Mouse (Mus musculus): ENCODE measurements around the gene Ifi208. TPM values are rescaled to one million over a fixed set of nuclear protein-coding genes. Genes with fewer than 3 reads are reported as not detected.
"Not testable (repeated sequence)": the region's sequence is repeated elsewhere in the genome, so short reads cannot be mapped to it uniquely, and the experiment has no call there.

Gene Ifi208
- polyA plus RNA-seq, 1 experiment from 2014 or later: not detected

- H3K4me2 ChIP-seq (ENCODE audit: low read length): no peak overlapping the region
- no peaks in the 10 kb centered on the region for H3K27me3 ChIP-seq (replicated peaks; ENCODE audit: control insufficient read depth, insufficient read depth, low read length)
- no peaks in the 10 kb centered on the region for H3K36me3 ChIP-seq (ENCODE audit: control insufficient read depth, insufficient read depth, low read length)
- H3K9ac ChIP-seq (ENCODE audit: low read length): no peak overlapping the region
- 49% methylated on average over 7 of the region's 7 CpGs for WGBS
- H3K4me1 ChIP-seq (ENCODE audit: control insufficient read depth, insufficient read depth, low read length): no peaks in the 10 kb centered on the region
- DNase-seq (ENCODE audit: low spot score): no peak
- ATAC-seq: no peak
- no peak overlapping the region for H3K4me3 ChIP-seq (ENCODE audit: low read depth, low read length)
- no peaks in the 10 kb centered on the region for H3K9me3 ChIP-seq (replicated peaks; ENCODE audit: control insufficient read depth, low read length)
- H3K27ac ChIP-seq (ENCODE audit: low read depth, low read length): no peak overlapping the region
Observed at GRCm38 (mm10) chr1:173733219-173733618, 59.7 kb downstream of the Ifi208 start.

- H3K27me3 ChIP-seq (replicated peaks; ENCODE audit: control insufficient read depth, insufficient read depth, low read length); H3K9ac ChIP-seq (ENCODE audit: low read length); H3K27ac ChIP-seq (ENCODE audit: low read depth, low read length); ATAC-seq; DNase-seq (ENCODE audit: low spot score); H3K4me2 ChIP-seq (ENCODE audit: low read length); H3K4me3 ChIP-seq (ENCODE audit: low read depth, low read length); H3K36me3 ChIP-seq (ENCODE audit: control insufficient read depth, insufficient read depth, low read length); H3K4me1 ChIP-seq (ENCODE audit: control insufficient read depth, insufficient read depth, low read length); H3K9me3 ChIP-seq (replicated peaks; ENCODE audit: control insufficient read depth, low read length): not testable (repeated sequence)
- WGBS: 91% methylated on average over 4 of the region's 4 CpGs
Observed at GRCm38 (mm10) chr1:173735015-173735414, 61.5 kb downstream of the Ifi208 start.

GRCm38 (mm10) chr1:173736986-173737385 is 63.5 kb downstream of the Ifi208 start:
- H3K36me3 ChIP-seq (ENCODE audit: control insufficient read depth, insufficient read depth, low read length): no peaks in the 10 kb centered on the region
- ATAC-seq (no peak), DNase-seq (ENCODE audit: low spot score) (no peak)
- H3K4me3 ChIP-seq (ENCODE audit: low read depth, low read length): no peak overlapping the region
- no peaks in the 10 kb centered on the region for H3K4me1 ChIP-seq (ENCODE audit: control insufficient read depth, insufficient read depth, low read length)
- H3K9ac ChIP-seq (ENCODE audit: low read length): no peak overlapping the region
- no peaks in the 10 kb centered on the region for H3K27me3 ChIP-seq (replicated peaks; ENCODE audit: control insufficient read depth, insufficient read depth, low read length)
- WGBS: 81% methylated on average over 2 of the region's 2 CpGs
- H3K4me2 ChIP-seq (ENCODE audit: low read length): no peak overlapping the region
- H3K9me3 ChIP-seq (replicated peaks; ENCODE audit: control insufficient read depth, low read length): no peaks in the 10 kb centered on the region
- no peak overlapping the region for H3K27ac ChIP-seq (ENCODE audit: low read depth, low read length)

GRCm38 (mm10) chr1:173740537-173740936 is 67.1 kb downstream of the Ifi208 start:
- Histone ChIP-seq H3K9ac (ENCODE audit: low read length) (no peak overlapping the region), H3K9me3 (replicated peaks; ENCODE audit: control insufficient read depth, low read length) (no peaks in the 10 kb centered on the region), H3K36me3 (ENCODE audit: control insufficient read depth, insufficient read depth, low read length) (no peaks in the 10 kb centered on the region), H3K4me3 (ENCODE audit: low read depth, low read length) (no peak overlapping the region), H3K4me2 (ENCODE audit: low read length) (no peak overlapping the region), H3K4me1 (ENCODE audit: control insufficient read depth, insufficient read depth, low read length) (no peaks in the 10 kb centered on the region), H3K27me3 (replicated peaks; ENCODE audit: control insufficient read depth, insufficient read depth, low read length) (no peaks in the 10 kb centered on the region), H3K27ac (ENCODE audit: low read depth, low read length) (no peak overlapping the region)
- ATAC-seq: no peak
- DNase-seq (ENCODE audit: low spot score): no peak

- H3K4me2 ChIP-seq (ENCODE audit: low read length): no peak within 1 kb of the TSS
- ATAC-seq (no peak), DNase-seq (ENCODE audit: low spot score) (no peak)
- H3K27me3 ChIP-seq (replicated peaks; ENCODE audit: control insufficient read depth, insufficient read depth, low read length): no peaks in the 10 kb centered on the region
- WGBS: 80% methylated on average over 4 of the region's 4 CpGs
- no peak within 1 kb of the TSS for H3K9ac ChIP-seq (ENCODE audit: low read length)
- H3K9me3 ChIP-seq (replicated peaks; ENCODE audit: control insufficient read depth, low read length): no peaks in the 10 kb centered on the region
- no peaks in the 10 kb centered on the region for H3K36me3 ChIP-seq (ENCODE audit: control insufficient read depth, insufficient read depth, low read length)
- H3K4me1 ChIP-seq (ENCODE audit: control insufficient read depth, insufficient read depth, low read length): no peaks in the 10 kb centered on the region
- no peak within 1 kb of the TSS for H3K27ac ChIP-seq (ENCODE audit: low read depth, low read length)
- H3K4me3 ChIP-seq (ENCODE audit: low read depth, low read length): no peak within 1 kb of the TSS
Observed at GRCm38 (mm10) chr1:173741656-173742055, 68.2 kb downstream of the Ifi208 start, which contains the start of gene Ifi207. TSS of gene Ifi207 (minus strand) at chr1:173741747.

- H3K9me3 ChIP-seq (replicated peaks; ENCODE audit: control insufficient read depth, low read length): no peaks in the 10 kb centered on the region
- no peaks in the 10 kb centered on the region for H3K4me1 ChIP-seq (ENCODE audit: control insufficient read depth, insufficient read depth, low read length)
- 76% methylated on average over 1 of the region's 1 CpGs for WGBS
- ATAC-seq: no peak
- no peak overlapping the region for H3K4me3 ChIP-seq (ENCODE audit: low read depth, low read length)
- H3K4me2 ChIP-seq (ENCODE audit: low read length): no peak overlapping the region
- no peak for DNase-seq (ENCODE audit: low spot score)
- no peaks in the 10 kb centered on the region for H3K36me3 ChIP-seq (ENCODE audit: control insufficient read depth, insufficient read depth, low read length)
- no peaks in the 10 kb centered on the region for H3K27me3 ChIP-seq (replicated peaks; ENCODE audit: control insufficient read depth, insufficient read depth, low read length)
- no peak overlapping the region for H3K9ac ChIP-seq (ENCODE audit: low read length)
- no peak overlapping the region for H3K27ac ChIP-seq (ENCODE audit: low read depth, low read length)
Observed at GRCm38 (mm10) chr1:173742262-173742661, 68.8 kb downstream of the Ifi208 start.

Small RNA genes within 50 kb of the gene (microRNA-seq; reads per million reads assigned to microRNA genes)
- not detected for gene Gm44339

Other genes starting within 250 kb of the Ifi208 start
- 0.08 TPM in 1 of 2 replicates, not detected in the other for gene Ifi206, start 182.6 kb upstream of the Ifi208 start, polyA plus RNA-seq (2014; fragmentation: Nextera tagmentation; extraction: Ambion mirVana)
- gene Ifi214, start 137.7 kb upstream of the Ifi208 start, polyA plus RNA-seq (2014; fragmentation: Nextera tagmentation; extraction: Ambion mirVana): not detected in 2 replicates
- not detected in 2 replicates for gene Ifi213, start 74.4 kb upstream of the Ifi208 start, polyA plus RNA-seq (2014; fragmentation: Nextera tagmentation; extraction: Ambion mirVana)
- gene Ifi209, start 42.8 kb upstream of the Ifi208 start, polyA plus RNA-seq (2014; fragmentation: Nextera tagmentation; extraction: Ambion mirVana): 0.10 TPM in 1 of 2 replicates, not detected in the other
- gene Ifi207, start 68.1 kb downstream of the Ifi208 start, polyA plus RNA-seq (2014; fragmentation: Nextera tagmentation; extraction: Ambion mirVana): 0.27 and 0.54 TPM in 2 replicates
- gene Ifi204, start 93.3 kb downstream of the Ifi208 start, polyA plus RNA-seq (2014; fragmentation: Nextera tagmentation; extraction: Ambion mirVana): 0.45 and 0.93 TPM in 2 replicates
- 0.25 and 0.52 TPM in 2 replicates for gene Ifi211, start 239.4 kb downstream of the Ifi208 start, polyA plus RNA-seq (2014; fragmentation: Nextera tagmentation; extraction: Ambion mirVana)

All from forebrain, embryonic 14.5 days (tissue).